Mouse (Mus musculus): ENCODE measurements around the gene Fam172a. TPM values are rescaled to one million over a fixed set of nuclear protein-coding genes. Genes with fewer than 3 reads are reported as not detected.

Gene Fam172a
- polyA plus RNA-seq, 1 experiment = 16.3 TPM

DNA sequence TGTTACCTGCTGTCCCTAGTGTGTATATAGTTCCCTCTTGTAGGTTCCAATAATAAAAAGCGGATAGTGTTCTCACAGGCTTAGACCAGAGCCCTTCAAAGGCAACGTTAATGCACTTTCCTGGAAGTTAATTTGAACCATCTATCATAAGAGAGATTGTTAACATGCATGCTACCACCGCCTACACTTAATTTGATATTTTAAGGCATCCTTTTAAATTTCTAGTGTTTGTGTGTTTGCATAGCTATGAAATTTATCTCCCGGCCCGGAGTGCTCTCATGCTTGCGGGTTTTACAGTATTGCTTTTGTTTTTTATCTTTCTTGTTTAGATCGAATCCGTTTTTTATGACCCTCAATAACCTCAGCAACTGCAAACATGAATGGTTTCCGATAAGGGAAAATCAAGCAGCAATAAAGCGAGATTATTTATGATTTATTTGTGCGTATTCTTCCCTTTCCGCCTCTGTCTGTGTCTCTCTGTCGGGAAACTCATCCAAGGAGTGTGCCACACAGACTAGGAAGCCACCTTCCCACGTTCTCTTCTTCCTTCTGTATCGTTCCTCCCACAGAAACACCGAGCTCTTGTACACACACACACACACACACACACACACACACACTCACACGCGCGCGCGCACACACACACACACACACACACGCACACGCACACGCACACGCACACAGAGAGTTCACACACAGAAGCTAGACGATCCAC is 492.5 kb downstream of the Fam172a start:
- Histone ChIP-seq H3K27me3 (ENCODE audit: control insufficient read depth, insufficient read depth, low read length) (no peaks in the 10 kb centered on the region), H3K4me3 (replicated peaks; ENCODE audit: insufficient read depth, low read depth, low read length) (peak overlapping the region; percentile 60), H3K4me1 (ENCODE audit: control insufficient read depth, insufficient read depth, low read length) (peaks cover 7% of the 10 kb centered on the region; the same call in 1 of the 2 replicates), H3K27ac (ENCODE audit: insufficient read depth, low read length) (peak overlapping the region; percentile 71)
- DNase-seq = no peak
- TF ChIP-seq CTCF (IDR thresholded peaks at IDR 0.05; ENCODE audit: borderline replicate concordance, insufficient read depth, low read depth, low read length) = no peak
- 0 out of 2 replicates have a peak, but pooled peaks have one; percentile 16 for TF ChIP-seq POLR2A (IDR thresholded peaks at IDR 0.05; ENCODE audit: borderline replicate concordance, insufficient read depth, low read length)
- WGBS = 21% methylated on average over 26 of the region's 26 CpGs

DNA sequence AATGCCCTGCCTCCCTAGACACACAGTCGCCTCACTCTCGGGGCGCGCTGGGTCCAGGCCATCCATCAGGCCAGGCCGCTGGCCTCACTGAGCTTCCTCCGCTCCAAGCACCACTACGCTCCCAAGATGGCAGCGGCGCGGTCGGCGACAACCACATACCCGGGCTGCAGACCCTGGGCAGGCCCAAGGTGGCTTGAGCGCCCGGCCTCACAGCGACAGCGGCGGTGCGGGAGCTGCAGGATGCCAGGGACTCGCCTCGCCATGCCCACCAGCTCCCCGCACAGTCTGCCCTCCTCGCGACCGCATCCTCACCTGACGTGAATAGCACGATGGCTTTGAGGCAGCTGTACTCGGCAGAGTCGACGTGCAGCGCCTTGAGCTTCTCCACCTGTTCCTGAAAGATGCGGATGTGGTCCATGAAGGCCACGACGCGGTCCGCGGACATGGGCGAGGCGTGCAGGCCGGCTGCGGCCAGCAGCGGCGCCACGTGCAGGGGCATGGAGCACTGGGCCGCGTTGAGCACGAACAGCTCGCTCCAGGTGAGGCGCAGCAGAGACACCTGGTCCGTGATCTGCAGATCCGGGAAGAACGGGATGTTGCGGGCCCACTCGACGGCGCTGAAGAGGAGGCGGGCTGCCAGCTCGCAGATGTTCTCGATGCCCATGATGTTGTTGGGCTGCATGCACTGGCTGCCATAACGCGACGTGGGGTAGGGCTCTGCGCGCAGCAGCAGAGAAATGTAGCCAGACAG is 493.2 kb downstream of the Fam172a start:
- H3K4me3 ChIP-seq (replicated peaks; ENCODE audit: insufficient read depth, low read depth, low read length) = peak overlapping the region; percentile 60
- WGBS = 9% methylated on average over 64 of the region's 64 CpGs
- peak; percentile 68 to 74 for DNase-seq
- H3K27me3 ChIP-seq (ENCODE audit: control insufficient read depth, insufficient read depth, low read length) = no peaks in the 10 kb centered on the region
- H3K4me1 ChIP-seq (ENCODE audit: control insufficient read depth, insufficient read depth, low read length) = peaks cover 2% of the 10 kb centered on the region; the same call in 1 of the 2 replicates
- TF ChIP-seq CTCF (IDR thresholded peaks at IDR 0.05; ENCODE audit: borderline replicate concordance, insufficient read depth, low read depth, low read length) (no peak), POLR2A (IDR thresholded peaks at IDR 0.05; ENCODE audit: borderline replicate concordance, insufficient read depth, low read length) (no peak)
- H3K27ac ChIP-seq (ENCODE audit: insufficient read depth, low read length) = peak overlapping the region; percentile 71

DNA sequence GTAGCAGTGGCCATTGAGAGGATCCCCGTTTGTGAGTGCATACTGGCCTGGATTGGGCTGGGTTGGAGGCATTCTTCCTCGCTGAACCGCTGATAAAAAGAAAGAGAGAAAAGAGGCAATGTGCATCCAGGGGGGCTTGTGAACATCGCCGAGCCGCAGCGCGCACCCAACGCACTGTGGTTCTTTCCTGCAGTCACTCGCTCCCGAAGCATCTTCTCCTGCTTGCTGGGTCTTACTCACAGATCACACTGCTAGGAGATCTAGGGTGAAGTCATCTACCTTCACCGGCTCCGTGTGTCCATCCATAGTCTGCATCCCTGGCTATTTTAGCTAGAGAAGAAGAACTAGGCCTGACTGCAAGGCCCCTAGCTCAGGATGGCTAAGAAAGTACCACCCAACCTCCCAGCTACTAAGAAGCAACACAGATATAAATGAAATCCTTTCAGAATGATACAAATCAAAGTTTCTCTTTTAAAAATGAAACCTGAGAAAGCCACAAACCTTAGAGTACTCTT is 493.8 kb downstream of the Fam172a start:
- Histone ChIP-seq H3K27ac (ENCODE audit: insufficient read depth, low read length) (peak overlapping the region; percentile 71), H3K4me3 (replicated peaks; ENCODE audit: insufficient read depth, low read depth, low read length) (peak overlapping the region; percentile 60), H3K4me1 (ENCODE audit: control insufficient read depth, insufficient read depth, low read length) (no peaks in the 10 kb centered on the region), H3K27me3 (ENCODE audit: control insufficient read depth, insufficient read depth, low read length) (no peaks in the 10 kb centered on the region)
- no peak for TF ChIP-seq POLR2A (IDR thresholded peaks at IDR 0.05; ENCODE audit: borderline replicate concordance, insufficient read depth, low read length)
- no peak for TF ChIP-seq CTCF (IDR thresholded peaks at IDR 0.05; ENCODE audit: borderline replicate concordance, insufficient read depth, low read depth, low read length)
- WGBS = 22% methylated on average over 13 of the region's 13 CpGs
- peak in 1 of 2 experiments; percentile 43 for DNase-seq

DNA sequence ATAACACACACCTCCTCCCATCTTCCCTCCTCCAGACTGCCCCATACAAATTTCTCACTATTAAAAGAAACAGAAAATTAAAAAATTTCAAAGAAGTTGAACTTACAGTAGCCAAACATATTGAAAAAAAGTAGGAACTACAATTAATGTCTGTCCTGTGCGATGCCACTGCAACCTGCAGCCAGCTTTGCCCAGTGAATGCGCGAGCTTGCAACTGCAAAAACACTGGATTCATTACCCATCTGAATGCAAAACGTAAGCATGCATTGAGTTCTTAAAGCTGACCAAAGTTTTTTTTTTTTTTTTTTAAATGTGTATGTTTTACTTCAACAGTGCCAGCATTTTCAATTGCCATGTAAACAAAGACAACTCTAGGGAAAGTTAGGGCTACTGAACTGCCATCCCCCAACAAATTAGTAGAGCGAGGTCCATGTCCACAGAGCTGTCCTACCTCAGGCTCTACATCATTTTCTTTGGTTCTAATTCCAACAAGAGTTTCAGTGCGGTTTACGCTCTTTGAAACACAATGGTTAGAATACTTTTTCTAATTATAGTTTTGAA is 494.5 kb downstream of the Fam172a start:
- 61% methylated on average over 7 of the region's 7 CpGs for WGBS
- peak overlapping the region; percentile 46 for H3K4me3 ChIP-seq (replicated peaks; ENCODE audit: insufficient read depth, low read depth, low read length)
- no peaks in the 10 kb centered on the region for H3K4me1 ChIP-seq (ENCODE audit: control insufficient read depth, insufficient read depth, low read length)
- DNase-seq = no peak
- no peaks in the 10 kb centered on the region for H3K27me3 ChIP-seq (ENCODE audit: control insufficient read depth, insufficient read depth, low read length)
- TF ChIP-seq POLR2A (IDR thresholded peaks at IDR 0.05; ENCODE audit: borderline replicate concordance, insufficient read depth, low read length) (no peak), CTCF (IDR thresholded peaks at IDR 0.05; ENCODE audit: borderline replicate concordance, insufficient read depth, low read depth, low read length) (no peak)
- H3K27ac ChIP-seq (ENCODE audit: insufficient read depth, low read length) = no peak overlapping the region

DNA sequence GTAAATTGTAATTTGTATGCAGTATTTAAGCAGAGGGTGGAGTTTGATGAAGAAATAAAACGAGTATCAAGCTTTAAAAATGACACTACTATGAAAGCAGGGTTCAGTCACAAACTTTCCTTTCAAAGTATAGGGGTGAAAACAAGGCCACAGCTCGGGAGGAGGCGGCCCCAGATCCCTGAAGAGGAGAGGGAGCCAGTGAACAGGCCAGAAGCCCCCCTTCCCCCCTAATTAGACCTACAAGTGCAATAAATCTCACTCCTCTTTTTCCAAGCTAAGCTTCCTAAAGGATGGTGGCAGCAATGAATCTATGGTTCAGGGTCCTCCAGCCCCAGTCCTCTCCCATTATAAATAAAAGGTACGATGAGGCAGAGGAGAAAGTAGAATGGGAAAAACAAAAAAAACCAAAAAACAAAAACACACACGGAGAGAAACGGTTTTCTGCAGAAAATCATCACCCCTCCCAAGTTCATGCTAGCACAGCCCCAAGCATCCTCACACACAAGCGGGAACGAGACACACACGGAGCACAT is 495.5 kb downstream of the Fam172a start:
- WGBS = 9% methylated on average over 9 of the region's 9 CpGs
- no peaks in the 10 kb centered on the region for H3K4me1 ChIP-seq (ENCODE audit: control insufficient read depth, insufficient read depth, low read length)
- peak overlapping the region; percentile 45; the same call in 1 of the 2 replicates for H3K27ac ChIP-seq (ENCODE audit: insufficient read depth, low read length)
- no peaks in the 10 kb centered on the region for H3K27me3 ChIP-seq (ENCODE audit: control insufficient read depth, insufficient read depth, low read length)
- TF ChIP-seq CTCF (IDR thresholded peaks at IDR 0.05; ENCODE audit: borderline replicate concordance, insufficient read depth, low read depth, low read length) = no peak
- no peak for DNase-seq
- H3K4me3 ChIP-seq (replicated peaks; ENCODE audit: insufficient read depth, low read depth, low read length) = peak overlapping the region; percentile 100

DNA sequence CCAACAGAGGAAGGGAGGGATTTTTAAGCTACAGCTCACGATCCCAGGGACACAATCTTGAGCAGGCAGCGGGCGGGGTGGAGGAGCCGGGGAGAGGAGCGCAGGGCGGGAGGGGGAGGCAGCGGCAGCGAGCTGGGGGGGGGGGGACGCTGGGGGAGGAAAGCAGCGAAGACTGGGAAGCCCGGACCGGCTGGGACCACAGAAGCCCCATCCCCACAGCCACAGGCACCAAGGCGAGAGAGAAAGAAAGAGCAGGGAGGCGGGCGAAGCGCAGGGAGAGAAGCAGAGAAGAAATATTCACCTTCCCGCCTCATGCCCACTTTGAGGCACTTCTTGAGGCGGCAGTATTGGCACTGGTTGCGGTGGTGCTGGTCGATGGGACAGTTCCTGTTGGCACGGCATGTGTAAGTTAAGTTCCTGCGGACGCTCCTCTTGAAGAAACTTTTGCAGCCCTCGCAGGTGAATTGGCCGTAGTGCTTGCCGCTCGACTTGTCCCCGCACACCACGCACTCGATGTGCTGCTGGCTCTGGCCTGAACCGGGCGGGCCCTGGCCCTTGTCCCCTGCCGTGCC is 496.1 kb downstream of the Fam172a start:
- Histone ChIP-seq H3K27me3 (ENCODE audit: control insufficient read depth, insufficient read depth, low read length) (no peaks in the 10 kb centered on the region), H3K4me1 (ENCODE audit: control insufficient read depth, insufficient read depth, low read length) (no peaks in the 10 kb centered on the region), H3K4me3 (replicated peaks; ENCODE audit: insufficient read depth, low read depth, low read length) (peak overlapping the region; percentile 100), H3K27ac (ENCODE audit: insufficient read depth, low read length) (peak overlapping the region; percentile 77)
- 1% methylated on average over 32 of the region's 33 CpGs for WGBS
- TF ChIP-seq CTCF (IDR thresholded peaks at IDR 0.05; ENCODE audit: borderline replicate concordance, insufficient read depth, low read depth, low read length) = no peak
- DNase-seq = peak; percentile 68 to 72

DNA sequence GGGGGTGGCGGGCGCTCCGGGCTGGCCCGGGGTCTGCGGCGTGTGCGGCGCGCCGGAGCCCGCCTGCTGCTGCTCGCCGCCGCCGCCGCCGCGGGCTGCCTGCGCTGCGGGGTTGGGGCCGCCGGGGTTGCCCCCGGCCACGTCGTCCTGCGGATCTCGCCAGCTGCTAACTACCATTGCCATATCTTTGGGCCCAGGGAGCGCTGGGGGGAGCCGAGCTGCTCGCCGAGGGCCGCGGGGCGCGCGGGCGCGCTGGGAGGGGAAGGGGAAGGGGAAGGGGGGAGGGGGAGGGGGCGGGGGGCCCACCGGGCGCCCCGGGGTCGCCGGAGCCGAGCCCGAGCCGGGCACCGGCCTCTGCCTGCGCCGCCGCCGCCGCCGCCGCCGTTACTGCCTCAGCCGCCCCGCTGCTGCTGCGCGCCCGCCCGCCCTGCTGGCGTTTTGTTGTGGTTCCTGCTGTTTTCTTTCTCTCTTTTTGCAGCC is 496.6 kb downstream of the Fam172a start:
- TF ChIP-seq POLR2A (IDR thresholded peaks at IDR 0.05; ENCODE audit: borderline replicate concordance, insufficient read depth, low read length) = no peak
- TF ChIP-seq CTCF (IDR thresholded peaks at IDR 0.05; ENCODE audit: borderline replicate concordance, insufficient read depth, low read depth, low read length) = no peak
- Histone ChIP-seq H3K27me3 (ENCODE audit: control insufficient read depth, insufficient read depth, low read length) (no peaks in the 10 kb centered on the region), H3K27ac (ENCODE audit: insufficient read depth, low read length) (peak overlapping the region; percentile 77), H3K4me1 (ENCODE audit: control insufficient read depth, insufficient read depth, low read length) (no peaks in the 10 kb centered on the region), H3K4me3 (replicated peaks; ENCODE audit: insufficient read depth, low read depth, low read length) (peak overlapping the region; percentile 100)
- DNase-seq = peak; percentile 58 to 67
- under 1% methylated on average over 27 of the region's 63 CpGs for WGBS

All from cerebellum, adult 2 months (tissue).